Mouse (Mus musculus): Measurements from ENCODE around the gene Sept11.

- TF ChIP-seq CTCF (IDR thresholded peaks at IDR 0.05 in 2 of 3, conservative IDR thresholded peaks at IDR 0.05 in 1 of 3; ENCODE audit: control insufficient read depth in 1 of 3, insufficient read depth in 1 of 3, low read depth in 2 of 3, low read length in 3 of 3, poor library complexity in 1 of 3, severe bottlenecking in 1 of 3) (no peak), MYC (IDR thresholded peaks at IDR 0.05; ENCODE audit: low read depth, low read length) (no peak), EP300 (IDR thresholded peaks at IDR 0.05; ENCODE audit: low read depth in 1 of 2, low read length in 2 of 2) (no peak), ZC3H11A (IDR thresholded peaks at IDR 0.05; ENCODE audit: low read depth, low read length) (no peak), ELF1 (IDR thresholded peaks at IDR 0.05; ENCODE audit: low read depth, low read length) (no peak), NRF1 (IDR thresholded peaks at IDR 0.05; ENCODE audit: insufficient read depth, low read depth, low read length, poor library complexity, severe bottlenecking) (no peak), ZMIZ1 (IDR thresholded peaks at IDR 0.05; ENCODE audit: low read depth, low read length) (no peak), TCF12 (IDR thresholded peaks at IDR 0.05; ENCODE audit: low read depth, low read length) (no peak), POLR2AphosphoS2 (IDR thresholded peaks at IDR 0.05; ENCODE audit: low read length) (no peak), GABPA (IDR thresholded peaks at IDR 0.05; ENCODE audit: low read depth, low read length) (no peak), CHD1 (IDR thresholded peaks at IDR 0.05; ENCODE audit: low read depth, low read length) (no peak)
These were observed 21.8 kb downstream of the Sept11 start for GRCm38 (mm10) chr5:93115059-93115458.

All from MEL (cell line).